Mouse (Mus musculus): Measurements from ENCODE around the gene Phf21a. TPM values are rescaled to one million over a fixed set of nuclear protein-coding genes. Genes with fewer than 3 reads are reported as not detected.
A peak's percentile ranks its signal among the peaks of the same experiment; 100 is the strongest.

Gene Phf21a
- polyA plus RNA-seq, 1 experiment from 2014 or later = 7.3 TPM

DNA sequence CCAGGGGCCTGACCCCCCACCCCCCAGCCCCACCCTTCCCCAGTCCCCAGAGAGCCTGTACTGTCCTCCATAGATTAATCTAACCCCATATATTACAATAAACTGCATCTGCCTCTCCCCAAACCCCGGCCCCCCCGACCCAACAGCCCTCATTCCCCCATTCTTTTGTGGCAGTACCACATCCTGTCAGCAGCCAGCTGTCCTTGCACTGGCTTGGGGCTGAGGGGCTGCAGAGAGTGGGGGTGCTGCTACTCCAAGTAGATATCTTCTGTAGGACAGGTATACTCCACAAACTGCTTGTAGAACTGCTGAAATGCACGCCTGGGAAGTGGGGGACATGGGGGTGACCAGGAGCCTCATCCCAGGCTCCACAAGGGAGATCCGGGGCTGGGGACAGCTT lies 291.2 kb downstream of the Phf21a start:
- Histone ChIP-seq H3K9me3 (ENCODE audit: control insufficient read depth, low read length) (no peaks in the 10 kb centered on the region), H3K27me3 (ENCODE audit: control insufficient read depth, insufficient read depth, low read length) (no peaks in the 10 kb centered on the region), H3K9ac (ENCODE audit: low read length) (no peak overlapping the region), H3K4me2 (replicated peaks; ENCODE audit: low read depth) (no peak overlapping the region), H3K27ac (replicated peaks) (no peak overlapping the region), H3K4me1 (replicated peaks; ENCODE audit: control insufficient read depth, insufficient read depth) (0 out of 2 replicates have a peak, but pooled peaks cover 3% of the 10 kb centered on the region), H3K4me3 (ENCODE audit: low read depth, low read length) (no peak overlapping the region), H3K36me3 (ENCODE audit: control insufficient read depth, insufficient read depth, low read length) (peaks cover 7% of the 10 kb centered on the region)
- DNase-seq (ENCODE audit: low spot score) = no peak
- WGBS = 71% methylated on average over 4 of the region's 4 CpGs
- ATAC-seq (ENCODE audit: low FRiP score, low TSS enrichment) = no peak
- TF ChIP-seq CTCF (IDR thresholded peaks at IDR 0.05; ENCODE audit: low read depth) = no peak
- TF ChIP-seq EP300 (optimal IDR thresholded peaks at IDR 0.05) = no peak

DNA sequence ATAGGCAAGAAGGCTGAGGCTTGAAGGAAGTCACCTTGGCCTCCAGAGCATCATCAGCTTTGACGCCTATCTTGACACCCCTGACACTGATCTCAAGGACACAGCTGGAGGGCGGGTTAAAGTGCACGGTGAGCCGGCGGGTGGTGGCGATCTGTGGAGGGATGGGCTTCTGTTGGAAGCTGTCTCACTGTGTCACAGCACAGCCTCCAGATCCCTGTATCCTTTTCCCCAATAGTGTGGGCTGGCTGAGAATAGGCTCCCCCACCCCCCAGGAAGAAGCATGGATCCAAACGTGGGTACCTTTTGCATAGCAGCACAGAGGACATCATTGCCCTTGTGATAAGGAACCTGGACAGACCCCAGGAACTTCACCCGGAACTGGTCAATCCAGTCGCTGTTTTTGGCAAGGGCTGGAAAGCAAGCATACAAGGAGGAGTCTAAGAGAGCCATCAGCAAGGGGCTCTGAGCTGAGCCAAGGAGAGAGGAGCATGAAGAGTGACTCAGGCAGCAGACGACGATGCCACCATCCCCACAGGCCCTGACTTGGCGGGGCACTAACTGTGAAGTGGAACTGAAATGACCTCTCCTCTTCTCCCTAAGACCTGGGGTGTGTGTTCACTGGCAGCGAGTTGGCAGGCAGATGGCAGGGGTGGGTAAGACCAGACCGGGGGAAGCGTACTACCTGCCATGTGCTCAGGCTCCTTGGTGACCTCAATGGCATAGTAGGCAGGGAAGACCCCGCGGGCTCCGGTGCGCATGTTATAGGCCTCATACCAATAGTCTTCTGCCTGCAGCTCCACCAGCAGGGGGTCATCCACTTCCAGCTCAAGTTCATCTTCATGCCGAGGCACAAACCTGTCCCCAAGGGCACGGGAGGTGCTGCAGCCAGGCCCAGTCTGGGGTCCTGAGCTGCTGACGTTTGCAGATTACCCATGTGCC lies 292.5 kb downstream of the Phf21a start:
- no peak overlapping the region for H3K27ac ChIP-seq (replicated peaks)
- H3K9ac ChIP-seq (ENCODE audit: low read length) = no peak overlapping the region
- H3K4me1 ChIP-seq (replicated peaks; ENCODE audit: control insufficient read depth, insufficient read depth) = 0 out of 2 replicates have a peak, but pooled peaks cover 3% of the 10 kb centered on the region
- H3K4me2 ChIP-seq (replicated peaks; ENCODE audit: low read depth) = no peak overlapping the region
- ATAC-seq (ENCODE audit: low FRiP score, low TSS enrichment) (no peak), DNase-seq (ENCODE audit: low spot score) (no peak)
- H3K36me3 ChIP-seq (ENCODE audit: control insufficient read depth, insufficient read depth, low read length) = peaks cover 4% of the 10 kb centered on the region; the same call in 1 of the 2 replicates
- no peak for TF ChIP-seq EP300 (optimal IDR thresholded peaks at IDR 0.05)
- no peak for TF ChIP-seq CTCF (IDR thresholded peaks at IDR 0.05; ENCODE audit: low read depth)
- WGBS = 76% methylated on average over 21 of the region's 22 CpGs
- no peaks in the 10 kb centered on the region for H3K9me3 ChIP-seq (ENCODE audit: control insufficient read depth, low read length)
- H3K4me3 ChIP-seq (ENCODE audit: low read depth, low read length) = no peak overlapping the region
- H3K27me3 ChIP-seq (ENCODE audit: control insufficient read depth, insufficient read depth, low read length) = no peaks in the 10 kb centered on the region

DNA sequence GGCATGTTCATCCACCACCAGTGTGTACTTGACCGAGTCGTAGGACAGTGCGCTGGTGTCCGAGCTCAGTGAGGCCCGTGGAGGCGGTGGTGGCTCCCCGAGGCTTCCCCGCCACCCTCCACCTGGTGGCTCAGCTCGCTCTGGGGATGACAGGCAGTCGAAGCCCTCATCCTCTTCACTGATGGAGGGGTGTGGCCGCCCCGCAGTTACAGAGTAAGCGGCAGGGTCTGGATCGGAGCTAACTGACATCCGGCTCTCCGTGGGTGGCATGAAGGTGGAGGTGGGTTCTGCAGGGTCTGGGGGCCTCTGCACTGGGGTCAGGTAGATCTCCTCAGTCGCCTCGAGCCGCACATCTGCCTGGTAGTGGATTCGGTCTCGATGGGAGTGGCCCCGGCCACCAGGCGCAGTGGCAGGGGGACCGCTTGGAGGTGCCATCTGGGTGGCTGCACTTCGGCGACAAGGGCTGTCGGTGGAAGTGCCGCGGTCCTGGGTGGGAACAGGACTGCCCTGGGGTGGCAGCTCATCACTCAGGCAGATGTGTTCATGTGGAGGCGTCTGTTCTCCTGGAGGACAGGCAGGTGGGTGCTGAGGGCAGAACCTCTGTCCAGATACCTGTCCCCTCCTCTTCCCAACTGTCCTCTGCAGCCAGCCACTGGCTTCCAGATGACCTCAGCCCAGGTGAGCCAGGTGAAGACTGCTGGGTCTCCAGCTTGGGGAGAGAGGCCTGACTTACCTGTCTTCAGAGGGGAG lies 294.1 kb downstream of the Phf21a start:
- H3K27me3 ChIP-seq (ENCODE audit: control insufficient read depth, insufficient read depth, low read length) = no peaks in the 10 kb centered on the region
- 88% methylated on average over 30 of the region's 30 CpGs for WGBS
- no peak for TF ChIP-seq CTCF (IDR thresholded peaks at IDR 0.05; ENCODE audit: low read depth)
- TF ChIP-seq EP300 (optimal IDR thresholded peaks at IDR 0.05) = no peak

DNA sequence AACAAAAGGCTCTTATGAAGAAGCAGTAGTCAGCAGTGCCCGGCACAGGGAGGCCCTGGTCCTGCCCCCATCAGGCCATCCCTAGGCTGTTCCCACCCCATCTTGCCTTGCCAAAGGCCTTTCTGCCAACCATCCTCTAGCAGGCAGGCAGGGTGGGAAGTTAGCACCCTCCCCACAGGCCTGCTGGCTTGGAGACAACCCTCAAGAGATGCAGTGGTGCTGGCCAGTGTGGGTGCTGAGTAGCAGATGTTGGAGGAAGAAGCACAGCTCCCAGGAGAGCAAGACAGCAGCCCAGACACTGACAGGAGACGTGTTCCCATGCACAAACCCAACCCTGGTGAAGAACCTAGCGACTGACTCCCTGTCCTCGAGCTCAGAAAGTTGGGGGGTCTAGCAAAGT lies 294.7 kb downstream of the Phf21a start:
- no peak overlapping the region for H3K27ac ChIP-seq (replicated peaks)
- no peak overlapping the region for H3K4me2 ChIP-seq (replicated peaks; ENCODE audit: low read depth)
- DNase-seq (ENCODE audit: low spot score) = no peak
- ATAC-seq (ENCODE audit: low FRiP score, low TSS enrichment) = no peak
- H3K27me3 ChIP-seq (ENCODE audit: control insufficient read depth, insufficient read depth, low read length) = no peaks in the 10 kb centered on the region
- no peak overlapping the region for H3K4me3 ChIP-seq (ENCODE audit: low read depth, low read length)
- H3K9ac ChIP-seq (ENCODE audit: low read length) = 0 out of 2 replicates have a peak overlapping the region, but pooled peaks have one; percentile 18
- no peaks in the 10 kb centered on the region for H3K9me3 ChIP-seq (ENCODE audit: control insufficient read depth, low read length)
- TF ChIP-seq EP300 (optimal IDR thresholded peaks at IDR 0.05) (no peak), CTCF (IDR thresholded peaks at IDR 0.05; ENCODE audit: low read depth) (no peak)
- 0 out of 2 replicates have a peak, but pooled peaks cover 3% of the 10 kb centered on the region for H3K4me1 ChIP-seq (replicated peaks; ENCODE audit: control insufficient read depth, insufficient read depth)
- WGBS = 72% methylated on average over 4 of the region's 4 CpGs
- peaks cover 2% of the 10 kb centered on the region; the same call in 1 of the 2 replicates for H3K36me3 ChIP-seq (ENCODE audit: control insufficient read depth, insufficient read depth, low read length)

More for the DNA sequence above, 294.1 kb downstream of the Phf21a start:
- DNase-seq (ENCODE audit: low spot score) = no peak
- no peak overlapping the region for H3K4me2 ChIP-seq (replicated peaks; ENCODE audit: low read depth)
- H3K27ac ChIP-seq (replicated peaks) = no peak overlapping the region
- no peaks in the 10 kb centered on the region for H3K9me3 ChIP-seq (ENCODE audit: control insufficient read depth, low read length)
- H3K4me3 ChIP-seq (ENCODE audit: low read depth, low read length) = no peak overlapping the region
- H3K4me1 ChIP-seq (replicated peaks; ENCODE audit: control insufficient read depth, insufficient read depth) = 0 out of 2 replicates have a peak, but pooled peaks cover 3% of the 10 kb centered on the region
- ATAC-seq (ENCODE audit: low FRiP score, low TSS enrichment) = no peak
- H3K9ac ChIP-seq (ENCODE audit: low read length) = no peak overlapping the region
- H3K36me3 ChIP-seq (ENCODE audit: control insufficient read depth, insufficient read depth, low read length) = peaks cover 3% of the 10 kb centered on the region; the same call in 1 of the 2 replicates

DNA sequence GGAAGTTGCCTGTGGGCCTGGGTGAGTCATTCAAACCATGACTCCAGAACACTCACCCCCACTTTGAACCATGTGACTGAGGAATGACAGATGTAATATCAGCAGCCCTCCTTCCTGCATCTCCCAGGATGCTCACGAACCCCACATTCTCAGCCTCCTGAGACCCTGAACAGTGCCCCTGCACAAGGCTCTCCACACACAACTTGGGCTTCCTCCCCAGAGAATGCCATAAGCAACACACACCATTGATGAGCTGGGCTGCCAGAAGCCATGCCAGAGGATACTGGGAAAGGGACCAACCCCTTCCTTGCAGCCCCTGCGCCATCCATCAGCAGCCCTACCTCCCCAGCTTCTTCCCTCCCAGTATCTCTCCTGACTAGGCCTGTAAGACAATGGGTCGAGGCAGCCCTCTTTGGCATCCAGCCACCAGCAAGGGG lies 295.2 kb downstream of the Phf21a start:
- 0 out of 2 replicates have a peak overlapping the region, but pooled peaks have one; percentile 18 for H3K9ac ChIP-seq (ENCODE audit: low read length)
- H3K4me3 ChIP-seq (ENCODE audit: low read depth, low read length) = peak overlapping the region; percentile 60; the same call in 1 of the 2 replicates
- 48% methylated on average over 3 of the region's 3 CpGs for WGBS
- no peaks in the 10 kb centered on the region for H3K27me3 ChIP-seq (ENCODE audit: control insufficient read depth, insufficient read depth, low read length)
- no peaks in the 10 kb centered on the region for H3K9me3 ChIP-seq (ENCODE audit: control insufficient read depth, low read length)
- ATAC-seq (ENCODE audit: low FRiP score, low TSS enrichment) = no peak
- 0 out of 2 replicates have a peak, but pooled peaks cover 3% of the 10 kb centered on the region for H3K4me1 ChIP-seq (replicated peaks; ENCODE audit: control insufficient read depth, insufficient read depth)
- no peak for TF ChIP-seq EP300 (optimal IDR thresholded peaks at IDR 0.05)
- no peak for TF ChIP-seq CTCF (IDR thresholded peaks at IDR 0.05; ENCODE audit: low read depth)
- peaks cover 2% of the 10 kb centered on the region; the same call in 1 of the 2 replicates for H3K36me3 ChIP-seq (ENCODE audit: control insufficient read depth, insufficient read depth, low read length)
- DNase-seq (ENCODE audit: low spot score) = no peak
- H3K4me2 ChIP-seq (replicated peaks; ENCODE audit: low read depth) = peak overlapping the region; percentile 79
- H3K27ac ChIP-seq (replicated peaks) = peak overlapping the region; percentile 73; the same call in 1 of the 2 replicates

Data from stomach, postnatal 0 days (tissue).